Mouse (Mus musculus) heart, postnatal 0 days (tissue): ENCODE results near the gene Fbrs. TPM values are rescaled to one million over a fixed set of nuclear protein-coding genes. Genes with fewer than 3 reads are reported as not detected.

Experiments
- ATAC-seq: fragments of 200-750 bp; cut with Nextera tagmentation; 2 replicates; pipeline ENCODE4 v1.8.0; 2017; ENCODE audit warnings: low read depth, moderate number of reproducible peaks, moderate library complexity; ENCODE audit not compliant: insufficient read depth
- DNase-seq: peaks from one replicate; pipeline ENCODE4 v3.0.0-alpha.2; 2016; ENCODE audit warnings: low spot score
- H3K27ac ChIP-seq: fragments of 300-500 bp; sonication (generic); 2 replicates; pipeline ENCODE4 v1.5.1; 2014; ENCODE audit warnings: low read depth, mild to moderate bottlenecking
- H3K27me3 ChIP-seq: fragments of 300-500 bp; sonication (generic); 2 replicates; pipeline ENCODE4 v1.6.1; 2014; ENCODE audit warnings: low read length, mixed read lengths; ENCODE audit not compliant: control insufficient read depth, insufficient read depth
- H3K36me3 ChIP-seq: fragments of 300-500 bp; sonication (generic); replicated peaks from 2 replicates; pipeline ENCODE4 v1.6.1; 2014; ENCODE audit warnings: low read length, mixed read lengths; ENCODE audit not compliant: control insufficient read depth, insufficient read depth
- H3K4me1 ChIP-seq: fragments of 300-500 bp; sonication (generic); 2 replicates; pipeline ENCODE4 v1.6.1; 2014; ENCODE audit warnings: antibody characterized with exemption; ENCODE audit not compliant: control insufficient read depth, insufficient read depth
- H3K4me2 ChIP-seq: fragments of 300-500 bp; sonication (generic); 2 replicates; pipeline ENCODE4 v1.6.1; 2014; ENCODE audit warnings: low read depth, mild to moderate bottlenecking, low read length, moderate library complexity
- H3K4me3 ChIP-seq: fragments of 300-500 bp; sonication (generic); 2 replicates; pipeline ENCODE4 v1.5.1; 2014; ENCODE audit warnings: low read depth, low read length
- H3K9ac ChIP-seq: fragments of 300-500 bp; sonication (generic); replicated peaks from 2 replicates; pipeline ENCODE4 v1.6.1; 2014; ENCODE audit warnings: low read depth, low read length, mixed read lengths
- H3K9me3 ChIP-seq: fragments of 300-500 bp; sonication (generic); replicated peaks from 2 replicates; pipeline ENCODE4 v1.6.1; 2016; ENCODE audit warnings: low read length; ENCODE audit not compliant: control insufficient read depth
- CTCF ChIP-seq: IDR thresholded peaks from 2 replicates; pipeline ENCODE4 v1.5.1; 2016; ENCODE audit warnings: antibody characterized with exemption, control low read depth, low read depth
- EP300 ChIP-seq: IDR thresholded peaks from 2 replicates; pipeline ENCODE4 v1.6.1; 2016; ENCODE audit warnings: antibody characterized with exemption, low read depth
- WGBS: fragments of 180-500 bp; shearing (Covaris S2); extraction: QIAGEN DNeasy Blood & Tissue Kit; methylation state at CpG from one replicate; pipeline ENCODE4 v1.1.7; 2014; 5-methylcytosine and 5-hydroxymethylcytosine counted together
- polyA plus RNA-seq: library from polyadenylated mRNA; unstranded; fragments of >200 nt; fragmentation: Nextera tagmentation; extraction: Ambion mirVana; gene quantifications from 2 replicates; pipeline ENCODE4 v1.2.1, GENCODE M21; 2015
- total RNA-seq: library from RNA; depleted of rRNA; stranded (reverse); fragments of >200 nt; gene quantifications from 2 replicates; pipeline ENCODE4 v1.2.3, GENCODE M21; 2014; ENCODE audit warnings: low replicate concordance

The Fbrs gene
- total and polyA plus RNA-seq, 2 experiments from 2014 or later, result 5.9 to 19.1 TPM

DNA sequence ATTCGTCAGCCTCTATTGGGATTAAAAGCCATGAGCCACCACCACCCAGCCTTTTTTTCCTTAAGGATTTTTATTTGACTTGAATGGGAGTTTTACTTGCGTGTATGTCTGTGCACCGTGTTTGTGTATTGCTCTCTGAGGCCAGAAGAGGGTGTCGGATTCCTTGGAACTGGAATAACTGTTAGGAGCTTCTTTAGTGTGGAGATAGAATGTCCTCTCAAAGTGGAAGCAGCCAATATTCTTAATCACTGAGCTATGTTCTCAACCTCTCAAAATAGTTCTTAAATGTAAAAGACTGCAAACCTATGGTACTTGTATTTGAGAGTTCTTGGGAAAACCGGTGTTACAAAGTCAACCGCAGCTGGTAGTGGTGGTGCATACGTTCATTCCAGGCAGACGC lies 32.2 kb downstream of the Fbrs start:
- H3K27ac ChIP-seq, result peak overlapping the region; percentile 98
- H3K27me3 ChIP-seq, result no peaks in the 10 kb centered on the region
- H3K4me3 ChIP-seq, result peak overlapping the region; percentile 72
- 43% methylated on average over 8 of the region's 8 CpGs for WGBS
- H3K4me2 ChIP-seq, result peak overlapping the region; percentile 64
- H3K36me3 ChIP-seq, result peaks cover 8% of the 10 kb centered on the region
- no peak overlapping the region for H3K9ac ChIP-seq
- peaks cover 12% of the 10 kb centered on the region for H3K4me1 ChIP-seq
- DNase-seq (no peak), ATAC-seq (no peak)
- TF ChIP-seq CTCF (no peak), EP300 (no peak)
- no peaks in the 10 kb centered on the region for H3K9me3 ChIP-seq

DNA sequence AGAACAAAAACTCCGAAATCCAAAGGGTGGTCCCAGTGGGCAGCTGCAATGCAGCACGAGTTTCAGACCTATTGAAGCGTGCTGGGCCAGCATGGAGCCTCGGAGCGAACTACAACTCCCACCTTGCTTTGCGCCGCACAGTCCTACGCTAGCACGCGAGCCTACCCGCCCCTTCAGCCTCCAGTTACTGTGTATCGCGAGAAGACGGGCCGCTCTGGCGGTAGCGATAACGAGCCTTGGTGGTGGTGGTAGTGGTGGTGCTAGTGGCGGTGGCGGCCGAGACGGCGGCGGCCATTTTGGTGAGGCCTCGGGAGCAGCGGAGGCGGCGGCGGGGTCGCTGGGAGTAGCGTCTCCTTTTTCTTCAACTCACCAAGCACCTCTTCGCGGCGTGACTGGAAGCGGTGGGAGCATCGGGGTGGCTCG lies 32.8 kb downstream of the Fbrs start, which contains the start of gene Srcap:
Srcap (plus strand) TSS at position 176 of the 423 bp plus-strand sequence.
- peak within 1 kb of the TSS; percentile 72 for H3K4me3 ChIP-seq
- peaks cover 13% of the 10 kb centered on the region for H3K36me3 ChIP-seq
- TF ChIP-seq EP300, result peak; percentile 98
- TF ChIP-seq CTCF, result no peak
- H3K4me1 ChIP-seq, result peaks cover 12% of the 10 kb centered on the region
- DNase-seq, result peak; percentile 99
- H3K4me2 ChIP-seq, result peak within 1 kb of the TSS; percentile 64
- H3K9ac ChIP-seq, result peak within 1 kb of the TSS; percentile 70
- H3K27ac ChIP-seq, result peak within 1 kb of the TSS; percentile 98
- peak; percentile 97 for ATAC-seq
- no peaks in the 10 kb centered on the region for H3K27me3 ChIP-seq
- WGBS, result 2% methylated on average over 34 of the region's 37 CpGs
- H3K9me3 ChIP-seq, result no peaks in the 10 kb centered on the region

DNA sequence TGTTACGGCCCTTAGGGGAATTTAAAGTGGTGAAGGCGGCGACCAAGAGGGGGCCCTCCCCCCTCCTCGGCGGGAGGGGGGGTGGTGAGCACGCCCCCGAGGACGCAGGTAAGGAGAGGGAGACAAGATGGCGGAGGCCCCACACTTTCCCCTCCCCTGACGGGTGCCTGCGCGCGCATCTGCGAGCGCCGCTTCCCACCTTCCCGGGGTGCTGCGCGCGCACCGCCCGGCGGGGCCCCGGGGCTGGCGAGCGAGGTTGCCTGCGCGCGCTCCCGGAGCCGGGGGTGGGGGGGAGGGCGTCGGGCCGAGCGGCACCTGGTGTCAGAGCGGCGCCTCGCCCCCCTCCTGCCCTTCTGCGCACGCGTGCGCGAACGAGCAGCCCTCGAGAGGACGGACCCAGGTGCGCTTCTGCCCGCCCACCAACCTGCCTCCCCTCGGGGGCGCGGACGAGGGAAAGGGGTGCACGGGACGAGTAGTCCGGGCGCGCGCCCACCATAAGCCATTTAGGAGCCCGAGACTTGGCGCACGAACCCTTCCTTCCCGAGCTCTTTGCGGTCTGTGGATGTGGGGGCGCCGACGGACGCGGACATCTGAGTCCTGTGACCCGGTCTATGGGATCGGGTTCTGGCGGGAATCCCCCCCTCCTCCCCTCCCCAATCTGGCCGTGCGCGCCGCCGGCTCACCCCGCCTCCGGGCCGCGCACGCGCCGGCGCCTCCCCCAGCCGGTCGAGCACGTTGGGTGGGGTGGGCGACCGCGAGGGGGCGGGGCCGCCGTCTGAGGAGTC lies 33.4 kb downstream of the Fbrs start:
- peak overlapping the region; percentile 64 for H3K4me2 ChIP-seq
- H3K27me3 ChIP-seq, result no peaks in the 10 kb centered on the region
- H3K4me3 ChIP-seq, result peak overlapping the region; percentile 72
- no peaks in the 10 kb centered on the region for H3K9me3 ChIP-seq
- DNase-seq (peak; percentile 91), ATAC-seq (peak; percentile 88)
- peaks cover 19% of the 10 kb centered on the region for H3K36me3 ChIP-seq
- peaks cover 12% of the 10 kb centered on the region for H3K4me1 ChIP-seq
- H3K9ac ChIP-seq, result peak overlapping the region; percentile 70
- 1% methylated on average over 68 of the region's 93 CpGs for WGBS
- no peak; the same call in 1 of the 2 replicates for TF ChIP-seq EP300
- TF ChIP-seq CTCF, result no peak
- peak overlapping the region; percentile 98 for H3K27ac ChIP-seq

DNA sequence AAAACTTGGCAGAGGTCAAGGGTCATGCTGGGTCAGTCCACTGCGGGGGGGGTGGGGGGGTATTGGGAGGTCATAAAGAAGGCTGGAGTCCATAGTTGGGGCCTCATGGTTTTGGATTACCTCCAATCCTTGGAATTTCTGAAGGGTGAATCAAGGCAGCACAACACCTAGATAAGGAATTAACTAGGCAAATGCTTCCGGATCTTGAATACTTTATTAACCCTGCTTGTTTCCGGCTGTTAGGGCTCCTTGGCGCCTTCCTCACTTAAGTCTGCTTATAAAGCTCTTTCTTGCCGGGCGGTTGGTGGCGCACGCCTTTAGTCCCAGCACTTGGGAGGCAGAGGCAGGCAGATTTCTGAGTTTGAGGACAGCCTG lies 34.0 kb downstream of the Fbrs start:
- 39% methylated on average over 8 of the region's 8 CpGs for WGBS
- DNase-seq (no peak), ATAC-seq (no peak)
- H3K9ac ChIP-seq, result peak overlapping the region; percentile 70
- TF ChIP-seq CTCF (no peak), EP300 (no peak)
- H3K9me3 ChIP-seq, result no peaks in the 10 kb centered on the region
- peaks cover 12% of the 10 kb centered on the region for H3K4me1 ChIP-seq
- H3K27ac ChIP-seq, result peak overlapping the region; percentile 98
- no peaks in the 10 kb centered on the region for H3K27me3 ChIP-seq
- H3K4me2 ChIP-seq, result peak overlapping the region; percentile 64
- peaks cover 25% of the 10 kb centered on the region for H3K36me3 ChIP-seq
- H3K4me3 ChIP-seq, result peak overlapping the region; percentile 72

DNA sequence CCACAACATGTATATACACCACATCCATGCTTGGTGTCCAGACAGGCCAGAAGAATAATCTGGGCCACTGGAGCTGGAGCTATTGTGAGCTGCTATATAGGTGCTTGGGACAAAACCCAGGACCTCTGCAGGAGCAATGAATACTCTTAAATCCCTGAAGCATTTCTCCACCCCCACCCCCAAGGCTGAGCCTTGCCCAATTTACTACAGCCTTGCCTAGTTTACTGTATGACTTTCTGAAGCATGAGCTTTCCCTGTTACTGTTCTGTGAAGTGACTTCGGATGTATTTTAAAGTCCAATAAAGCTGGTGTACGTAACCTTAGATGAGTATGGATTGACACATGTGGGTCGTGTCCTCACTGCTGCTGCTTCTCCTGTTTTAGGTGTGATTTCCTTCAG lies 34.8 kb downstream of the Fbrs start:
- H3K9ac ChIP-seq, result no peak overlapping the region
- no peak overlapping the region for H3K4me3 ChIP-seq
- no peaks in the 10 kb centered on the region for H3K27me3 ChIP-seq
- DNase-seq (no peak), ATAC-seq (no peak)
- H3K36me3 ChIP-seq, result peaks cover 25% of the 10 kb centered on the region
- 73% methylated on average over 3 of the region's 3 CpGs for WGBS
- peaks cover 12% of the 10 kb centered on the region for H3K4me1 ChIP-seq
- no peak for TF ChIP-seq CTCF
- TF ChIP-seq EP300, result no peak
- no peaks in the 10 kb centered on the region for H3K9me3 ChIP-seq
- peak overlapping the region; percentile 64; the same call in 1 of the 2 replicates for H3K4me2 ChIP-seq
- H3K27ac ChIP-seq, result peak overlapping the region; percentile 98
